Mouse (Mus musculus): ENCODE measurements at regions not wholly inside any gene's neighbourhood (a gene's known extent, or its start where the extent isn't known, plus 50 kb on each side); places are given as distances from the start of the nearest gene placed in this dataset.

DNA sequence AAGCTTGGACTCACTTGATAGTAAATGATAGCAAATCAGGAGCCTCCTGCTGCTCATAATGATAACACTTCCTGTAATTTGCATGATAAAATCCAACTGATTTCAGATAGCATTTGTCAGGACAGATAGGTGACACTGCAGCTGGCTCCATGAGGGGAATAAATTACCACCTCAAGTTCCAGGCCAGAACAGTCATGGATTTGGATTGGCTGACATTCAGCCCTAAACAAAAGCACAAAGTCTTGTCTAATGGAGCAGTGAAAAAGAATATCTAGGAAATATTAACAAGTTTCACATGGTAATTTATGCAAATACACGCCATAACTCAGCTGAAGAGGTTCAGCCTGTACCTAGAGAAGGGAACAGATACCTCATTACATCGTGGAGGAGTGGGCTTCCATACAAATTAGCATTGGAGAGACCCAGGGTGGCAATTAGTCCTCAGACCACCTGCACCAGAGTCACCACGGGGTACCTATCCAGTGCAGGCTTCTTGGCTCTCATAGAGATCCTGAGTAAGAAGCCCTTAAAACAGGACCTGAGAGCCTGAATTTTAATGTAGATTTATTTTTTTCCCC is 587.3 kb upstream of the Plxna2 start:
- no peak overlapping the region for H3K4me3 ChIP-seq (ENCODE audit: low read depth, low read length)
- no peaks in the 10 kb centered on the region for H3K36me3 ChIP-seq (ENCODE audit: control insufficient read depth, insufficient read depth, low read length)
- WGBS: 48% methylated on average over 3 of the region's 3 CpGs
- no peak overlapping the region for H3K27ac ChIP-seq (ENCODE audit: low read length)
- no peak overlapping the region for H3K4me2 ChIP-seq (ENCODE audit: low read length)
- H3K9ac ChIP-seq (ENCODE audit: low read depth, low read length): no peak overlapping the region
- peaks cover 4% of the 10 kb centered on the region for H3K4me1 ChIP-seq (ENCODE audit: control insufficient read depth, insufficient read depth, low read length)
- H3K27me3 ChIP-seq (ENCODE audit: control insufficient read depth, insufficient read depth, low read depth, low read length): no peaks in the 10 kb centered on the region
- H3K9me3 ChIP-seq (replicated peaks; ENCODE audit: control insufficient read depth, low read length, poor library complexity, severe bottlenecking): no peaks in the 10 kb centered on the region
- no peak; the same call in 1 of the 2 replicates for ATAC-seq

DNA sequence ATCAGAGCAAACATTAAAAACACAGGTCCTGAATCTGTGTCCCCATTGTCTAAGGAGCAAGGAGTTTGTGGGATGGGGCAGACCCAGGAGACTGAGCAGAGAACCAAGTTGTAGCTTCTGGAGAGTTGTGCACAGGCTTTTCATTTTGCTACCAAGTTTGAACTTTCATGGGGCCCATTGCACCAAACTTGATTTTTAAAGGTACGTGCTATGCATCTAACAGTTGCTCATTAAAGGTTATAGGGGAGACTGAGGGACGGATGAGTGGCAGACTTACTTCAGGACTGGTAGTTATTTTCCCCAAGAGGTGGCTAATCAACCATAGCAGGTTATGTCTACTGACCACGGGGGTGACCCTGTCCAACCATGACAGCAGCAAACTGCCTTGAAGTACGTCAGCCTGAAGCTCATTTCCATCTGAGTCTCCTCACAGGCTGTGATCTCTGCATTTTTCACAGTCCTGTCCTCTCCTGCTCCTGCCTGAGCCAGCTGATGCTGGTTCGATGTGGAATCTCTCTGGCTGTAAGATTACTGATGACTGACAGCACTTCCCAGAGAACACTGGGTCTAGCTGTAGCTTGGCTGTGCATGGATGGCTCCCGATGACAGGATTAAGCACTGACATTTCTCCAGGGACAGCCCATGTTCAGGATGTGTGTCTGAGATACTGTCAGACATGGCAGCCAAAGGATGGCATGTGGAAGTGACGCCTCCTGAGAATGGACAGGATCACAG is 590.9 kb upstream of the Plxna2 start:
- ATAC-seq: no peak
- Histone ChIP-seq H3K9me3 (replicated peaks; ENCODE audit: control insufficient read depth, low read length, poor library complexity, severe bottlenecking) (no peaks in the 10 kb centered on the region), H3K27ac (ENCODE audit: low read length) (no peak overlapping the region), H3K4me3 (ENCODE audit: low read depth, low read length) (no peak overlapping the region), H3K4me1 (ENCODE audit: control insufficient read depth, insufficient read depth, low read length) (no peaks in the 10 kb centered on the region), H3K9ac (ENCODE audit: low read depth, low read length) (no peak overlapping the region), H3K4me2 (ENCODE audit: low read length) (no peak overlapping the region), H3K36me3 (ENCODE audit: control insufficient read depth, insufficient read depth, low read length) (no peaks in the 10 kb centered on the region), H3K27me3 (ENCODE audit: control insufficient read depth, insufficient read depth, low read depth, low read length) (no peaks in the 10 kb centered on the region)
- WGBS: 60% methylated on average over 7 of the region's 7 CpGs

DNA sequence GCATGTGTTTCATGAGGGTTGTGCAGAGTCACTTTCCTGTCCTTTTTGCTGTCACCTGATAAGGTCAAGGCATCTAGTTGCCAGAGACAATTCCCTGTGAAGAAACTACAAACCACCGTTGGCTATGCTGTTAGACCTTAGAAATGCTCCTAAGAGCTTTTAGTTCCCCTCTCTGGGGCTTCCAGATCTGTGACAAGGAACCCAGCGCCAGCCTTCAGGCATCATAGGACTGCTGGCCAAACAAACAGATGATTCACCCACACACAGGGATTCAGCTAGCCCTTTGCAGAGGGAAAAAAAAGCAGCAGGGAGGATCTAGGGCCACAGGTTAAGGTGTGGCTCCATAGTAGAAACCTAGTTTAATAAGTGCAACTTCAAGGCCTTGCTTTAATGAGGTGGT is 591.8 kb upstream of the Plxna2 start:
- H3K27me3 ChIP-seq (ENCODE audit: control insufficient read depth, insufficient read depth, low read depth, low read length): no peaks in the 10 kb centered on the region
- H3K36me3 ChIP-seq (ENCODE audit: control insufficient read depth, insufficient read depth, low read length): no peaks in the 10 kb centered on the region
- H3K4me1 ChIP-seq (ENCODE audit: control insufficient read depth, insufficient read depth, low read length): no peaks in the 10 kb centered on the region
- no peak for ATAC-seq
- no peak overlapping the region for H3K27ac ChIP-seq (ENCODE audit: low read length)
- no peaks in the 10 kb centered on the region for H3K9me3 ChIP-seq (replicated peaks; ENCODE audit: control insufficient read depth, low read length, poor library complexity, severe bottlenecking)
- no peak overlapping the region for H3K4me2 ChIP-seq (ENCODE audit: low read length)
- H3K9ac ChIP-seq (ENCODE audit: low read depth, low read length): no peak overlapping the region
- WGBS: 76% methylated on average over 2 of the region's 2 CpGs
- H3K4me3 ChIP-seq (ENCODE audit: low read depth, low read length): no peak overlapping the region

DNA sequence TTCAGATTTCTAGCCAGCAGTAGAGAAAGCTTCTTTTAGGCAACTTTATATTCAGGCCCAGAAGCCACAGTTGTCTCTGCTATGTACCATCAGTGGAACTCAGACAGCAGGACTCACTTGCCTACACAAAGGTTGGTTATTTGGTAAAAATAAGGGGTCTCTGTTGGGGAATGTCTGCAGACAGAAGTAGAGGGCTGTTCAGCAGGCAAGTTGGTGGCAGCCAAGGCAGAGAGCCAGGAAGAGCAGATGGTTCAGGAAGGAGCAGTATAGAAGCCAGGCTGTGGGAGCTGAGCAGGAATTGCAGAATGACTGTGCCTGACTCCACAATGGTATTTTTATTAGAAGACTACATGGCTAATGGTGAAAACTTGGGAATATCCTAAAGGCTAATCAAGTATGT is 598.7 kb upstream of the Plxna2 start:
- Histone ChIP-seq H3K27me3 (ENCODE audit: control insufficient read depth, insufficient read depth, low read depth, low read length) (no peaks in the 10 kb centered on the region), H3K4me2 (ENCODE audit: low read length) (no peak overlapping the region), H3K27ac (ENCODE audit: low read length) (no peak overlapping the region), H3K9me3 (replicated peaks; ENCODE audit: control insufficient read depth, low read length, poor library complexity, severe bottlenecking) (no peaks in the 10 kb centered on the region), H3K4me1 (ENCODE audit: control insufficient read depth, insufficient read depth, low read length) (no peaks in the 10 kb centered on the region), H3K9ac (ENCODE audit: low read depth, low read length) (no peak overlapping the region), H3K36me3 (ENCODE audit: control insufficient read depth, insufficient read depth, low read length) (no peaks in the 10 kb centered on the region), H3K4me3 (ENCODE audit: low read depth, low read length) (no peak overlapping the region)
- ATAC-seq: no peak

DNA sequence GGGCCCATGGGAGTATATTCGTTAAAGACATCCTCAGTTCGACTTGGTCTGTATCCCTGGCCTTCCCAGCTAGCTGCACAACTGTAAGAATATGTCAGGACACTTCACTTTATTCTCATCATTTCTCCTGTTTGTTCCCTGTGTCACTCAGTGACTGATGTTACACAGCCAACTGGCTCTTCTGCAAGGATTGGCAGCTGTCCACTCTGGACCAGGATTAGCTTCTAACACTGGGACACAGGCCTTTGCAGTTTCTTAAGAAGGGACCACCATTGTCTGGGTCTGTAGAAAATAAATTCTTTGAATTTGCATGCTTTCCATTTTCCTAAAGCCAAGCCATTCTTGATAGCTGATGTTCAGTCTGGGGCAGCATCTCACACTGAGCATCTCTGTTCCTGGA is 622.1 kb upstream of the Camk1g start:
- no peak for ATAC-seq
- H3K4me1 ChIP-seq (ENCODE audit: control insufficient read depth, insufficient read depth, low read length): peaks cover 13% of the 10 kb centered on the region
- H3K27me3 ChIP-seq (ENCODE audit: control insufficient read depth, insufficient read depth, low read depth, low read length): no peaks in the 10 kb centered on the region
- 73% methylated on average over 2 of the region's 2 CpGs for WGBS
- H3K4me2 ChIP-seq (ENCODE audit: low read length): no peak overlapping the region
- no peaks in the 10 kb centered on the region for H3K9me3 ChIP-seq (replicated peaks; ENCODE audit: control insufficient read depth, low read length, poor library complexity, severe bottlenecking)
- no peak overlapping the region for H3K4me3 ChIP-seq (ENCODE audit: low read depth, low read length)
- no peaks in the 10 kb centered on the region for H3K36me3 ChIP-seq (ENCODE audit: control insufficient read depth, insufficient read depth, low read length)
- H3K27ac ChIP-seq (ENCODE audit: low read length): no peak overlapping the region
- no peak overlapping the region for H3K9ac ChIP-seq (ENCODE audit: low read depth, low read length)

DNA sequence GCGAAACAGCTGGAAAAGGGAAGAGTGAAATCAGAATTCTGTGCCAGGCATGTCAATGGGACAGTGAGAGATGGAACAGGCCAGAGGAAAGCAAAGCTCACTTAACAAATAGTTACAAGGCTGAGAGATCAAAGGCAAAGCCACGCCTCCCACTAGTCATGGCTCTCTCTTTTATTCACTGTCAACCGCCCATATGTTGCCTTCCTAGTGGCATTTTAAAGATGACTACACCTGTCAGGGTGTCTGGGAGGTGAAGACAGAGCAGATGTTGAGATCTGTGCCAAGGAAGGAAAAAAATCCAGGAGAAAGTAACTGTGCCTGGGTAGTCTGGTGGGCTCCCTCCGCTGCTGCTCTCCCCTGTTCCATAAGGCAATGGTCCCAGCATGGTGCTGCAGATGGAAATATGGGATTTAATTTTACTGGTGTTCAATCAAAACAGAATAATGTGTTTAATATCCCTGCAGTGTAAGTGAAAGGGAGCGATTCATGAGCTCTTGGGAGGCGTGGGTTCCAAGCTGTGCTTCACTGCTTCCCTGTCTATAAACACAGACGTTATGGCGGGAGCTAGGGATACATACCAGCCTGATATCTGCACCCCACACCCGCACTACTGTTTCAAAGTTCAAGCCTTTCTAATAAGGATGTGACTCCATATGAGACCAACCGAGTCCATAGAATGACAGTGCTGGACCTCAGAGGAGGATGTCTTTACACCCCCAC is 620.0 kb upstream of the Camk1g start:
- Histone ChIP-seq H3K4me2 (ENCODE audit: low read length) (peak overlapping the region; percentile 51), H3K4me3 (ENCODE audit: low read depth, low read length) (no peak overlapping the region), H3K27me3 (ENCODE audit: control insufficient read depth, insufficient read depth, low read depth, low read length) (no peaks in the 10 kb centered on the region), H3K9me3 (replicated peaks; ENCODE audit: control insufficient read depth, low read length, poor library complexity, severe bottlenecking) (no peaks in the 10 kb centered on the region), H3K9ac (ENCODE audit: low read depth, low read length) (peak overlapping the region; percentile 7; the same call in 1 of the 2 replicates), H3K4me1 (ENCODE audit: control insufficient read depth, insufficient read depth, low read length) (peaks cover 13% of the 10 kb centered on the region), H3K27ac (ENCODE audit: low read length) (no peak overlapping the region), H3K36me3 (ENCODE audit: control insufficient read depth, insufficient read depth, low read length) (no peaks in the 10 kb centered on the region)
- WGBS: 35% methylated on average over 10 of the region's 10 CpGs
- ATAC-seq: peak; percentile 75; the same call in 1 of the 2 replicates

DNA sequence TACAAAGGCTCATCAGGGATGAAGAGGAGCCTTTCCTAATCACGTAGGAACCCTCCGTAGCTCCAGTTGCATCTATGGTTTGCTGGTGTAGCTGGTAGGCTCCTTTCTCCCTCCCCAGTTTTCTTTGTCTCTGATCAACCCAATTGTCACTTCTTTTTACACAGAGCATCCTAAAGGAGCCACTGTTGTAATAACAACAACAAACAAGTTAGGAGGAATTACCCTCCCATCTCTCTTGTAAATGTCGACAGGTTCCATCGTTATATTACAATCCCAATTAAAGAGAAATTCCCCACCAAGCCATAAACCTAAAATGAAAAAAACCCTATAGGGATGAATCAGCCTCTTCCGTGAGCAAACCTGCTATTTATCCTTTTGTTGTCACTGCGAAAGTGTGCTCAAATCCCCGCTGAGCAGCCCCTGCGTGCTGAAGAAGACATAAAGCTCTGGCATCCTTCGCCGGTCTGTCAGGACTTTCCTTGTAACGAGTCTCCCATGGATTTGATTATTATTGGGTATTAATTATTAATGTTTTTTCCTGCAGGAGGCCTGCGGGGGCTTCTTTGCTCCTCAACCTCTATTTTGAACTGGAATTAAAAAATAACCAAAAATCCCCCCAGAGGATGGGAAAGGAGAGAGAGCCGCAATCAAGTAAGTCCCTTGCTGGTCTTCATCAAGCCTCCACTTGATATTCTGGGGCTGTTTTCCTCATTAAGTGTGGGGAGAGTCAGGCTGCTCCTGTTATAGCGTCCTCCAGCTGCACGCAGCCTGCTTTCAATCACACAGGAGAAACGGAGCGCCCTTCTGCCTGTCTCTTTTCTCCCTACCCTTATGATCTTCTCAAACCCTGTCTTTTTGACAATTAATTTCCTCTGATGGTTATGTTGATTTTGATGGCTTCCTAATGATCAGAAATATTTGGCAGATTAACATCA is 619.1 kb upstream of the Camk1g start:
- 0 out of 2 replicates have a peak overlapping the region, but pooled peaks have one; percentile 19 for H3K27ac ChIP-seq (ENCODE audit: low read length)
- WGBS: 13% methylated on average over 17 of the region's 17 CpGs
- H3K4me3 ChIP-seq (ENCODE audit: low read depth, low read length): peak overlapping the region; percentile 16; the same call in 1 of the 2 replicates

DNA sequence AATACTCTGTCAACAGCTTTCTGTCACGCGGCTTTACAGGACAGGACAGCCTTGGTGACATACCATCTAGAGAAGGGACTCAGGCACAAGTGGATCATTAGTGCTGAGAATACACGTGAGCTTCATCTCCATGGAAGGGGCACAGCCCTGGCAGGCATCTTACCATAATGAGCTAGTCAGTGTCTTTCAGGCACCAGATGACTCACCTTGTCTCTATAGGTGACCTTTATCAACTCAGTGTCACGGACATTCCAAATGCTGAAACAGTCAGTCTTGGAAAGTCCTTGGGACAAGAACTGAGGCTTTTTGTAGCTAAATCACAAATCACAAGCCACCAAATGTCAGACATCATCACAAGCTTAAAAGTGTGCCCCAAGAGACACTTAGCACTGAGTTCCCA is 610.5 kb upstream of the Camk1g start:
- ATAC-seq: no peak
- no peak overlapping the region for H3K4me3 ChIP-seq (ENCODE audit: low read depth, low read length)
- no peak overlapping the region for H3K27ac ChIP-seq (ENCODE audit: low read length)
- H3K36me3 ChIP-seq (ENCODE audit: control insufficient read depth, insufficient read depth, low read length): no peaks in the 10 kb centered on the region
- H3K27me3 ChIP-seq (ENCODE audit: control insufficient read depth, insufficient read depth, low read depth, low read length): no peaks in the 10 kb centered on the region
- WGBS: 63% methylated on average over 4 of the region's 4 CpGs
- H3K9ac ChIP-seq (ENCODE audit: low read depth, low read length): no peak overlapping the region
- H3K9me3 ChIP-seq (replicated peaks; ENCODE audit: control insufficient read depth, low read length, poor library complexity, severe bottlenecking): no peaks in the 10 kb centered on the region
- H3K4me1 ChIP-seq (ENCODE audit: control insufficient read depth, insufficient read depth, low read length): no peaks in the 10 kb centered on the region
- no peak overlapping the region for H3K4me2 ChIP-seq (ENCODE audit: low read length)

More for the DNA sequence above, 619.1 kb upstream of the Camk1g start:
- H3K9me3 ChIP-seq (replicated peaks; ENCODE audit: control insufficient read depth, low read length, poor library complexity, severe bottlenecking): no peaks in the 10 kb centered on the region
- peak overlapping the region; percentile 34; the same call in 1 of the 2 replicates for H3K9ac ChIP-seq (ENCODE audit: low read depth, low read length)
- peaks cover 13% of the 10 kb centered on the region for H3K4me1 ChIP-seq (ENCODE audit: control insufficient read depth, insufficient read depth, low read length)
- ATAC-seq: peak; percentile 80; the same call in 1 of the 2 replicates
- peak overlapping the region; percentile 51 for H3K4me2 ChIP-seq (ENCODE audit: low read length)
- H3K36me3 ChIP-seq (ENCODE audit: control insufficient read depth, insufficient read depth, low read length): no peaks in the 10 kb centered on the region
- H3K27me3 ChIP-seq (ENCODE audit: control insufficient read depth, insufficient read depth, low read depth, low read length): no peaks in the 10 kb centered on the region

Data from midbrain, embryonic 16.5 days (tissue).